Mouse (Mus musculus) 3T3-L1 (cell line): ENCODE data around the gene Zfp36.

ENCODE experiments used
- DNase-seq: peaks from one replicate; pipeline ENCODE4 v3.0.0-alpha.2; 2015; ENCODE audit warnings: low read depth, low spot score

The Zfp36 gene

GRCm38 (mm10) chr7:28338108-28338998, 41.7 kb downstream of the Zfp36 start, which contains the start of gene Supt5:
TSS of gene Supt5 (minus strand) at chr7:28338746.
- DNase-seq: peak; percentile 98

- DNase-seq: peak; percentile 32
Observed at GRCm38 (mm10) chr7:28335471-28335870, 44.6 kb downstream of the Zfp36 start.

- peak; percentile 82 for DNase-seq
Observed at GRCm38 (mm10) chr7:28334534-28334933, 45.5 kb downstream of the Zfp36 start.

GRCm38 (mm10) chr7:28328260-28328659, 51.8 kb downstream of the Zfp36 start:
- DNase-seq: no peak
